16 mouse cellular contexts compared by ENCODE assay signal in genomic region chr10:66597952-66598351, GRCm38 (mm10).
DNase-seq lines count a peak whose midpoint lies in the region.
"Had no signal": no experiment of that assay in that cellular context is flagged by ENCODE, and none has a peak within 500 bp of the region (broad histone marks: within the 10 kb centered on the region; RNA-seq: fewer than 3 reads in every experiment).

No protein-coding gene starts in this region.

- intact Hi-C loops in left cerebral cortex, postnatal 14 days (cut with DNase I), result no loop called here
- intact Hi-C loops in left cerebral cortex, postnatal 10 days (cut with DNase I), result no loop called here

- DNase-seq in frontal cortex, postnatal 36 days (ENCODE audit: low spot score in 2 of 2), result peak; percentile 40
- DNase-seq in frontal cortex, postnatal 14 days (ENCODE audit: low spot score in 2 of 2), result no peak
- DNase-seq in left cerebral cortex, postnatal 14 days (ENCODE audit: low spot score in 2 of 2), result peak; percentile 7 to 36
- DNase-seq in left cerebral cortex, postnatal 10 days (ENCODE audit: extremely low spot score in 1 of 2, low spot score in 2 of 2), result no peak
- peak; percentile 11 to 32 for DNase-seq in right cerebral cortex, postnatal 36 days (ENCODE audit: low spot score in 2 of 2)
- no peak for DNase-seq in right cerebral cortex, postnatal 14 days
- peak; percentile 38 for DNase-seq in telencephalon, adult 2 months (ENCODE audit: low read depth, low spot score)
- no peak for DNase-seq in c-Kit-positive CD71-positive TER-119-positive erythroid progenitor cells, embryonic 14.5 days (ENCODE audit: low spot score)
- DNase-seq: adrenal gland, adult 2 months; adrenal gland, postnatal 14 days; cerebellum, adult 18-20 months; cerebellum, adult 9-10 months; cerebellum, postnatal 14 days; gastrocnemius, adult 2 months; gastrocnemius, postnatal 14 days; heart, adult 11 months had no signal

Comparison
In these comparisons a context has a peak if more than half of its experiments do, and no peak if none do; other contexts are left out.
1. DNase-seq: peak in frontal cortex, postnatal 36 days (2 of 2), left cerebral cortex, postnatal 14 days (2 of 2), right cerebral cortex, postnatal 36 days (2 of 2) and telencephalon, adult 2 months (single experiment); none in frontal cortex, postnatal 14 days (0 of 2), left cerebral cortex, postnatal 10 days (0 of 2), right cerebral cortex, postnatal 14 days (single experiment) and c-Kit-positive CD71-positive TER-119-positive erythroid progenitor cells, embryonic 14.5 days (single experiment).